Mouse (Mus musculus) intestine, embryonic 14.5 days (tissue): ENCODE measurements around the gene Ccdc151. TPM values are rescaled to one million over a fixed set of nuclear protein-coding genes. Genes with fewer than 3 reads are reported as not detected.

Experiments
- ATAC-seq: fragments of 200-750 bp; cut with Nextera tagmentation; replicated peaks from 2 replicates; pipeline ENCODE4 v1.8.0; 2017; ENCODE audit warnings: low read depth, moderate number of reproducible peaks, moderate TSS enrichment, moderate library complexity; ENCODE audit not compliant: low FRiP score, low TSS enrichment
- DNase-seq: peaks from one replicate; pipeline ENCODE4 v3.0.0-alpha.2; 2018; ENCODE audit warnings: low spot score
- H3K27ac ChIP-seq: fragments of 300-500 bp; sonication (generic); 2 replicates; pipeline ENCODE4 v1.5.1; 2014; ENCODE audit warnings: low read depth, mild to moderate bottlenecking, control low read depth
- H3K27me3 ChIP-seq: fragments of 300-500 bp; sonication (generic); replicated peaks from 2 replicates; pipeline ENCODE4 v1.6.1; 2014; ENCODE audit warnings: low read length, control low read depth; ENCODE audit not compliant: control insufficient read depth, insufficient read depth
- H3K36me3 ChIP-seq: fragments of 300-500 bp; sonication (generic); 2 replicates; pipeline ENCODE4 v1.6.1; 2014; ENCODE audit warnings: low read length, control low read depth; ENCODE audit not compliant: control insufficient read depth, insufficient read depth
- H3K4me1 ChIP-seq: fragments of 300-500 bp; sonication (generic); replicated peaks from 2 replicates; pipeline ENCODE4 v1.6.1; 2014; ENCODE audit warnings: low read length, control low read depth, mixed read lengths; ENCODE audit not compliant: control insufficient read depth, insufficient read depth
- H3K4me2 ChIP-seq: fragments of 300-500 bp; sonication (generic); 2 replicates; pipeline ENCODE4 v1.6.1; 2014; ENCODE audit warnings: low read length
- H3K4me3 ChIP-seq: fragments of 300-500 bp; sonication (generic); 2 replicates; pipeline ENCODE4 v1.5.1; 2014; ENCODE audit warnings: low read depth, low read length, control low read depth, mixed read lengths
- H3K9ac ChIP-seq: fragments of 300-500 bp; sonication (generic); 2 replicates; pipeline ENCODE4 v1.6.1; 2014; ENCODE audit warnings: mild to moderate bottlenecking, low read length
- H3K9me3 ChIP-seq: fragments of 300-500 bp; sonication (generic); 2 replicates; pipeline ENCODE4 v1.6.1; 2016; ENCODE audit warnings: low read length, control low read depth; ENCODE audit not compliant: control insufficient read depth
- WGBS: fragments of 180-500 bp; shearing (Covaris S2); extraction: QIAGEN DNeasy Blood & Tissue Kit; methylation state at CpG from one replicate; pipeline ENCODE4 v1.1.7; 2014; 5-methylcytosine and 5-hydroxymethylcytosine counted together
- polyA plus RNA-seq: library from polyadenylated mRNA; unstranded; fragments of >200 nt; fragmentation: Nextera tagmentation; extraction: Ambion mirVana; gene quantifications from 2 replicates; pipeline ENCODE4 v1.2.1, GENCODE M21; 2014

Gene Ccdc151
- polyA plus RNA-seq, 1 experiment from 2014 or later = 0.95 TPM

GRCm38 (mm10) chr9:21987592-21988342, 14.7 kb downstream of the Ccdc151 start:
- 10% methylated on average over 36 of the region's 36 CpGs for WGBS
- no peak for ATAC-seq
- no peak overlapping the region for H3K9ac ChIP-seq

DNA sequence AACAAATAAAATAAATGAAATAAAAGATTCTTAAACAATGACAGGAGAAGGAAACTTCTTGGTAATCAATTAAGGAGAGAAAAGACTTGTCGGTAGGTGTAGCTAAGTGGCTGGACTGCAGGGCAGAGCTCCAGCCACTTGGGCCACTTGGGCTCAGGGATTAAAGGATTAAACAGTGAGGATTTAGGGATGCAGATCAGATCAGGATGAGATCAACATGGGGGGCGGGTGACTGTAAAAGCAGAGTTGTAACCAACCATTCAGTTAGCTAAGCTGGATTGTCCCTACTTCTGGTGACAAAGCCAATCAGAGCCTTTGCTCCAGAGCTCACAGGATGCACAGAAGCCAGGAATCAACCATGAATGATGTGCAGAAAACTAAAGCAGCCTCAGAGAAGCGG, 18.5 kb downstream of the Ccdc151 start:
- no peak for DNase-seq
- peaks cover 35% of the 10 kb centered on the region for H3K27me3 ChIP-seq
- ATAC-seq = no peak
- H3K36me3 ChIP-seq = no peaks in the 10 kb centered on the region
- no peak overlapping the region for H3K4me3 ChIP-seq
- H3K9ac ChIP-seq = no peak overlapping the region
- H3K27ac ChIP-seq = no peak overlapping the region
- H3K9me3 ChIP-seq = no peaks in the 10 kb centered on the region
- H3K4me2 ChIP-seq = no peak overlapping the region
- H3K4me1 ChIP-seq = 0 out of 2 replicates have a peak, but pooled peaks cover 4% of the 10 kb centered on the region
- WGBS = 44% methylated on average over 3 of the region's 3 CpGs

More at GRCm38 (mm10) chr9:21987592-21988342, 14.7 kb downstream of the Ccdc151 start:
- H3K4me3 ChIP-seq = no peak overlapping the region; the same call in 1 of the 2 replicates
- no peaks in the 10 kb centered on the region for H3K36me3 ChIP-seq
- 0 out of 2 replicates have a peak overlapping the region, but pooled peaks have one; percentile 61 for H3K4me2 ChIP-seq
- H3K9me3 ChIP-seq = no peaks in the 10 kb centered on the region
- no peak overlapping the region for H3K27ac ChIP-seq
- H3K4me1 ChIP-seq = peaks cover 12% of the 10 kb centered on the region; the same call in 1 of the 2 replicates
- DNase-seq = no peak
- H3K27me3 ChIP-seq = peaks cover 74% of the 10 kb centered on the region

DNA sequence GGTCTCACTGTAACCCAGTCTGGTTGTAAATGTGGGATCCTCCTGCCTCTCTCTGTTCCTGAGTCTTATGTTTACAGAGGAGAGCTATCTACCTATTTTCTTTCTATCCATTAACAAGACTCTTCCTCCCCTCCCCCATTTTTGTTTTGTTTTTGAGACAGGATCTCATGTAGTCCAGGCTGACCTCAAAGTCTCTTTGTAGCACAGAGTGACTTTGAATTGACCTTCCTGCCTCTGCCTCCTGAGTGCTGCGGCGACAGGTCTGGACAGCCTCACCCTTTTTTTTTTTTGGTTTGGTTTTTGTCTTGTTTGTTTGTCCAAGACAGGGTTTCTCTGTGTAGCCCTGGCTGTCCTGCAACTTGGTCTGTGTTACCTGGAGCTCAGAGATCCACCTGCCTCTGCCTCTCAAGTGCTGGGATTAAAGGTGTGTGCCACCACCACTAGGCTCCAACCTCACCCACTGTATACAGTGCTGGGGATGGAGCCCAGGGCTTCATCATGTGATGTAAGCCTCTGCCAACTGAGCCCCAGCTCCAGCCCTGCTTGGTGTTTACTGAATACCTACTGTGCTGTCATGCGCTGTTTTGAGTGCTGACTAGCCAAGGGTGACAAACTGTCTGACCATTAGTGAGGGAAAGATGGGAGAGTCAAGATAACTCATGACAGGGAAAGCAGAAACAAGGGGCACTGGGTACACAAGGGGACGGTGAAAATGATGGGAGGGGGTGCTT, 23.9 kb downstream of the Ccdc151 start:
- no peaks in the 10 kb centered on the region for H3K9me3 ChIP-seq
- WGBS = 86% methylated on average over 4 of the region's 4 CpGs
- ATAC-seq (no peak), DNase-seq (no peak)
- no peak overlapping the region for H3K4me2 ChIP-seq
- H3K27ac ChIP-seq = no peak overlapping the region
- H3K36me3 ChIP-seq = no peaks in the 10 kb centered on the region
- H3K27me3 ChIP-seq = no peaks in the 10 kb centered on the region
- H3K9ac ChIP-seq = no peak overlapping the region
- H3K4me3 ChIP-seq = no peak overlapping the region
- H3K4me1 ChIP-seq = no peaks in the 10 kb centered on the region

DNA sequence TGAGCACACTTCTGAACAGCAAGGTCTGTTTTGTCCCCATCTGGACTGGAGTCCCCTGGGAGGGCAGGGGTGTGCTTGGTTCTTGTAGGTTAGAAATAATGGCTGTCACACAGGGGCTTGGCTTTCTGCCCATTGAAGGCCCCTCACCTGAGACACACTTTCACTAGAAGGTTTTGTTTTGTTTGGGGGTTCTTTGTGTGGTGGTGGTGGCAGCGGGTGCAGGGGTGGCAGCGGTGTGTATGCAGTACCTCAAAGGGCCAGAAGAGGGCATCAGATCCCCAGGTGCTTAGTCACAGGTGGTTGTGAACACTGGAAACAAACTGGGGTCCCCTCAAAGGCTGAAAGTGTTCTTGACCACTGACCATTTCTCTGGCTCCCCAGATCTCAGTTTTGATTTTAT, 24.5 kb downstream of the Ccdc151 start:
- Histone ChIP-seq H3K27ac (no peak overlapping the region), H3K4me2 (no peak overlapping the region), H3K36me3 (no peaks in the 10 kb centered on the region), H3K9ac (no peak overlapping the region), H3K27me3 (no peaks in the 10 kb centered on the region), H3K4me3 (no peak overlapping the region), H3K4me1 (no peaks in the 10 kb centered on the region), H3K9me3 (no peaks in the 10 kb centered on the region)
- no peak for ATAC-seq
- WGBS = 18% methylated on average over 2 of the region's 2 CpGs
- peak; percentile 72 for DNase-seq

DNA sequence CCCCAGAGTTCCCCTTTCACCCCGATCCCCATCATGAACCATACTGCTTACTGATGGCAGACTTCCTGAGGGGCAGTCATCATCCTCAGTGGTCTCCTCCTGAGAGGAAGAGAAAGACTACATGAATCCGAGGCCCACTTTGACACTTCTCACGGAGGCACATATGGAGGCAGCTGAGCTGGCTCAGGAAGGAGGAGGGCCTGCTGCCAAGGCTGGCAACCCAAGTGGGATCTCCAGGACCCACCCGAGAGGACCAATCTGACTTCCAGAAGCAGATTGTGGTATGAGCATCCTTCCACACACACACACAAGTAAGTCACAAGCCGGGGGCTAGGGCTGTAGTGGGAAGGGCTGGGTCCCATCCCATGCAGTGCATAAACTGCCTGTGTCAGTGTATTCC, 25.1 kb downstream of the Ccdc151 start:
- no peaks in the 10 kb centered on the region for H3K36me3 ChIP-seq
- WGBS = 90% methylated on average over 5 of the region's 5 CpGs
- ATAC-seq = no peak

DNA sequence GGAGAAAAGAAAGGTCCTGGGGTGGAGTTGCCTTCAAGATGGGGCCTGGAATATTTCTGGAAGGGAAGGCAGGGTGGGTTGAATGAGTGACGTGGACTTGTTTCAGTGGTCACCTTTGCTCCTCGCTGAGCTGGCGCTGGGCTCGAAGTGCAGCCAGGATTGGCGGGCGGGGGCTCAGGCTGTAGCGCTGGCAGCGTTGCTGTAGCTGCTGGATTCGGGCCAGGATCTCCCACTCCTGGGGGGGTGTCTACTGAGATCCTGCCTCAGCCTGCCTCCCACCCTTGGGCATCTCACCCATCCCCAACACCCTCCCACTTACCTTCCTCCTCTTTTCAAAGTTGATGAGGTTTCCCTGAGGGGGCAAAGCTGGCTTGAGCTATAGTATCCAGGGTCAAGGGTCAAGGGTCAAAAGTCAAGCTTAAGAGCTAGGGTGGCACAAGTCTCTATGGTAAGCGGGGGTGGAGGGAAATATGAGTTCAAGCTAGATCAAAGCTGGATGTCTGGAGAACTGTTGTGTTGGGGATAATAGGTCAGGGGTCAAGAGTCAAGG, 25.7 kb downstream of the Ccdc151 start:
- Histone ChIP-seq H3K4me1 (no peaks in the 10 kb centered on the region), H3K4me2 (no peak overlapping the region), H3K9ac (no peak overlapping the region), H3K36me3 (no peaks in the 10 kb centered on the region), H3K27me3 (no peaks in the 10 kb centered on the region), H3K27ac (no peak overlapping the region), H3K4me3 (no peak overlapping the region), H3K9me3 (no peaks in the 10 kb centered on the region)
- no peak for ATAC-seq
- DNase-seq = no peak
- WGBS = 87% methylated on average over 10 of the region's 10 CpGs

More for the DNA sequence above, 25.1 kb downstream of the Ccdc151 start:
- H3K9me3 ChIP-seq = no peaks in the 10 kb centered on the region
- no peak overlapping the region for H3K4me3 ChIP-seq
- no peak for DNase-seq
- no peak overlapping the region for H3K9ac ChIP-seq
- no peak overlapping the region for H3K27ac ChIP-seq
- H3K4me1 ChIP-seq = no peaks in the 10 kb centered on the region
- H3K27me3 ChIP-seq = no peaks in the 10 kb centered on the region
- H3K4me2 ChIP-seq = no peak overlapping the region

GRCm38 (mm10) chr9:21969304-21969703, 33.1 kb downstream of the Ccdc151 start:
- Histone ChIP-seq H3K27me3 (no peaks in the 10 kb centered on the region), H3K4me1 (no peaks in the 10 kb centered on the region), H3K9me3 (no peaks in the 10 kb centered on the region), H3K27ac (no peak overlapping the region), H3K9ac (no peak overlapping the region), H3K4me3 (no peak overlapping the region), H3K36me3 (no peaks in the 10 kb centered on the region), H3K4me2 (no peak overlapping the region)
- WGBS = 88% methylated on average over 4 of the region's 4 CpGs
- DNase-seq = no peak
- ATAC-seq = no peak

DNA sequence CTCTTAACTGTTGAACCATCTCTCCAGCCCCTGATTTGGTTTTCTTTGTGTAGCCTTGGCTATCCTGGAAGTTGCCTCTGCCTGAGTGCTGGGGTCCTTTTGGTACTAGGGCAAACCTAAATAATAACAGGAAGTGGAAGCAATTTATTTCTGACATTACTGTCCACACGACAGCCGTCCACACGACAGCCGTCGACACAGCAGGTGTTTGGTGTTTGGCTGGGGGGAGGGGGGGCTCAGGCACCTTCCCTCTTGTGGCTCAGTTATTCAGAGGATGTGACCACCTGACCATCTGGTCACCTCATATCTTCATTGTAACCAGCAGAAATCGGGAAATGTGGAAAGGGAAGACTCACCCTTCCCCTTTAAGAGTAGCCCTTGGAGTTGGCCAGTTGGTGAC, 33.6 kb downstream of the Ccdc151 start:
- Histone ChIP-seq H3K4me2 (no peak overlapping the region), H3K27me3 (no peaks in the 10 kb centered on the region), H3K36me3 (no peaks in the 10 kb centered on the region), H3K9ac (no peak overlapping the region), H3K9me3 (no peaks in the 10 kb centered on the region), H3K27ac (no peak overlapping the region), H3K4me3 (no peak overlapping the region), H3K4me1 (no peaks in the 10 kb centered on the region)
- WGBS = 51% methylated on average over 6 of the region's 6 CpGs
- no peak for DNase-seq
- no peak for ATAC-seq
